Mouse (Mus musculus) lung, embryonic 14.5 days (tissue): ENCODE results near the gene Hivep3. TPM values are rescaled to one million over a fixed set of nuclear protein-coding genes. Genes with fewer than 3 reads are reported as not detected.

Experiments
- ATAC-seq: fragments of 200-750 bp; cut with Nextera tagmentation; 2 replicates; pipeline ENCODE4 v1.8.0; 2017; ENCODE audit warnings: mild to moderate bottlenecking, moderate TSS enrichment, moderate library complexity; ENCODE audit not compliant: insufficient read depth
- DNase-seq: peaks from one replicate; pipeline ENCODE4 v3.0.0-alpha.2; 2015
- H3K27ac ChIP-seq: fragments of 300-500 bp; sonication (generic); 2 replicates; pipeline ENCODE4 v1.5.1; 2014; ENCODE audit warnings: low read depth, mild to moderate bottlenecking, moderate library complexity
- H3K27me3 ChIP-seq: fragments of 300-500 bp; sonication (generic); 2 replicates; pipeline ENCODE4 v1.6.1; 2014; ENCODE audit warnings: low read length, control low read depth; ENCODE audit not compliant: insufficient read depth
- H3K36me3 ChIP-seq: fragments of 300-500 bp; sonication (generic); 2 replicates; pipeline ENCODE4 v1.6.1; 2014; ENCODE audit warnings: control low read depth; ENCODE audit not compliant: insufficient read depth
- H3K4me1 ChIP-seq: fragments of 300-500 bp; sonication (generic); 2 replicates; pipeline ENCODE4 v1.6.1; 2014; ENCODE audit warnings: antibody characterized with exemption, control low read depth; ENCODE audit not compliant: insufficient read depth
- H3K4me2 ChIP-seq: fragments of 300-500 bp; sonication (generic); 2 replicates; pipeline ENCODE4 v1.6.1; 2014; ENCODE audit warnings: mild to moderate bottlenecking
- H3K4me3 ChIP-seq: fragments of 300-500 bp; sonication (generic); 2 replicates; pipeline ENCODE4 v1.5.1; 2014; ENCODE audit warnings: low read depth, low read length
- H3K9ac ChIP-seq: fragments of 300-500 bp; sonication (generic); 2 replicates; pipeline ENCODE4 v1.6.1; 2014
- H3K9me3 ChIP-seq: fragments of 300-500 bp; sonication (generic); 2 replicates; pipeline ENCODE4 v1.6.1; 2016; ENCODE audit warnings: low read depth, low read length, control low read depth
- CTCF ChIP-seq: IDR thresholded peaks from 2 replicates; pipeline ENCODE4 v1.5.1; 2016; ENCODE audit warnings: antibody characterized with exemption, low read depth
- WGBS: fragments of 180-500 bp; shearing (Covaris S2); extraction: QIAGEN DNeasy Blood & Tissue Kit; methylation state at CpG from one replicate; pipeline ENCODE4 v1.1.7; 2014; 5-methylcytosine and 5-hydroxymethylcytosine counted together
- polyA plus RNA-seq: library from polyadenylated mRNA; unstranded; fragments of >200 nt; fragmentation: Nextera tagmentation; extraction: Ambion mirVana; gene quantifications from 2 replicates; pipeline ENCODE4 v1.2.1, GENCODE M21; 2014

Gene Hivep3
- polyA plus RNA-seq, 1 experiment from 2014 or later, result 22.0 TPM

GRCm38 (mm10) chr4:119836181-119836580, 102.6 kb downstream of the Hivep3 start:
- Histone ChIP-seq H3K36me3 (no peaks in the 10 kb centered on the region), H3K4me3 (no peak overlapping the region), H3K27ac (no peak overlapping the region), H3K9me3 (no peaks in the 10 kb centered on the region), H3K9ac (no peak overlapping the region), H3K4me1 (no peaks in the 10 kb centered on the region; the same call in none of the 2 replicates), H3K4me2 (no peak overlapping the region), H3K27me3 (no peaks in the 10 kb centered on the region)
- no peak for ATAC-seq
- no peak for DNase-seq
- 68% methylated on average over 3 of the region's 3 CpGs for WGBS
- TF ChIP-seq CTCF, result no peak

DNA sequence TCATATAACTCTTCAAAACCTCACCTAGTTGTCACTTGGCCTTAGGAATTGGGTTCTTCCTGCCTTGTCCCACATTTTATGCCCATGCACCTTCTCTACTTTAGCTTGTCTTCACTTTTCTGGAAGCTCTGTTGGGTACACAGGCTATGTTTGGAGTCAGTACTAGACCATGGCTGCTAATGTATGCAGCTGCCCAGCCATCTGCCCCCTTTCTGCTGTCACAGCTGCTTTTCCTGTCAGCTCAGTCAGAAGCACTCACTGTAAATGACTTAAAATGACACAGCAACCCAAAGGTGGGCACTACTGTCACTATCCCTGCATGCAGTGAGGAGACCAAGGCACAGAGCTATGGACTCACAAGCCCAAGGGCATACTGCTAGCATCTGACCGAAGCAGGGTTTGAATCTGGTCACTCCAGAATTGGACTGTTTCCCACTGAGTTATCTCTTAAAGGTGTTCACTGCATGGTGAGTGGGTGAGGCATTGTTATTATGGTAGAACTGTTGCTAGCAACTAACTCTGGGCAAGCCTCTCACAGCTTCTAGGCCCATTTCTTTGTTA, 104.0 kb downstream of the Hivep3 start:
- no peaks in the 10 kb centered on the region for H3K36me3 ChIP-seq
- no peaks in the 10 kb centered on the region; the same call in none of the 2 replicates for H3K4me1 ChIP-seq
- no peak for TF ChIP-seq CTCF
- H3K27ac ChIP-seq, result no peak overlapping the region
- DNase-seq (no peak), ATAC-seq (no peak)
- H3K4me3 ChIP-seq, result no peak overlapping the region
- no peak overlapping the region for H3K9ac ChIP-seq
- 81% methylated on average over 1 of the region's 1 CpGs for WGBS
- H3K4me2 ChIP-seq, result no peak overlapping the region
- no peaks in the 10 kb centered on the region for H3K9me3 ChIP-seq
- no peaks in the 10 kb centered on the region for H3K27me3 ChIP-seq

- H3K9me3 ChIP-seq, result no peaks in the 10 kb centered on the region
- H3K4me1 ChIP-seq, result peaks cover 2% of the 10 kb centered on the region
- H3K9ac ChIP-seq, result no peak overlapping the region
- no peak for TF ChIP-seq CTCF
- H3K36me3 ChIP-seq, result no peaks in the 10 kb centered on the region
- 66% methylated on average over 2 of the region's 2 CpGs for WGBS
- ATAC-seq (no peak), DNase-seq (no peak)
- no peak overlapping the region for H3K4me3 ChIP-seq
- no peak overlapping the region for H3K27ac ChIP-seq
- H3K4me2 ChIP-seq, result no peak overlapping the region
- no peaks in the 10 kb centered on the region for H3K27me3 ChIP-seq
Observed at GRCm38 (mm10) chr4:119838308-119838707, 104.7 kb downstream of the Hivep3 start.

DNA sequence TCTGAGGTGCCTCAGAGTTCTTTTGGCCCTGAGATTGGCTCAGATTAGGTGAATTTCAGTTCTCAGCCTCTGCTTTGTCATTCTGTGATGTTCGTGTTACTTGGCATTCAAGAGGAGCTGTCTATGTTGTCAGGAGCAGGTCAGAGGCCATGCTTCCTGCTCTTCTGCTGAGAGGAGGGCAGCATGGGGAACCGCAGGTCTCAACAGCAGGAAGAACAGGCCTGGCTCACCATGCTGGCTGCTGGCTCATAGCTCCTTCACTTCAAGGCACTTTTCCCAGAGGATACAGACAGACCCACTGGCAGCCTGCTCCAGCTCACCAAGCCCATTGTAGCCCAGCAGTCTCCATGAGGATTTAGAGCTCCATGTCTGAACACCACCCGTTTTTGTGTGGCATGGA, 109.7 kb downstream of the Hivep3 start:
- peaks cover 11% of the 10 kb centered on the region; the same call in 1 of the 2 replicates for H3K4me1 ChIP-seq
- no peaks in the 10 kb centered on the region for H3K27me3 ChIP-seq
- DNase-seq (no peak), ATAC-seq (peak; percentile 41; the same call in 1 of the 2 replicates)
- H3K4me3 ChIP-seq, result no peak overlapping the region
- H3K9ac ChIP-seq, result no peak overlapping the region
- peak overlapping the region; percentile 71; the same call in 1 of the 2 replicates for H3K27ac ChIP-seq
- WGBS, result 21% methylated on average over 3 of the region's 3 CpGs
- no peak for TF ChIP-seq CTCF
- H3K4me2 ChIP-seq, result no peak overlapping the region
- H3K36me3 ChIP-seq, result no peaks in the 10 kb centered on the region
- H3K9me3 ChIP-seq, result no peaks in the 10 kb centered on the region

GRCm38 (mm10) chr4:119844267-119844666, 110.7 kb downstream of the Hivep3 start:
- H3K9me3 ChIP-seq, result no peaks in the 10 kb centered on the region
- no peaks in the 10 kb centered on the region for H3K36me3 ChIP-seq
- ATAC-seq (peak; percentile 71), DNase-seq (peak; percentile 74)
- H3K27ac ChIP-seq, result peak overlapping the region; percentile 71
- no peak overlapping the region for H3K4me3 ChIP-seq
- WGBS, result 68% methylated on average over 3 of the region's 3 CpGs
- H3K27me3 ChIP-seq, result no peaks in the 10 kb centered on the region
- TF ChIP-seq CTCF, result no peak
- H3K4me2 ChIP-seq, result no peak overlapping the region
- H3K4me1 ChIP-seq, result peaks cover 11% of the 10 kb centered on the region; the same call in 1 of the 2 replicates
- H3K9ac ChIP-seq, result no peak overlapping the region

- Histone ChIP-seq H3K27me3 (no peaks in the 10 kb centered on the region), H3K4me1 (peaks cover 11% of the 10 kb centered on the region; the same call in 1 of the 2 replicates), H3K36me3 (no peaks in the 10 kb centered on the region), H3K4me2 (no peak overlapping the region), H3K9me3 (no peaks in the 10 kb centered on the region), H3K4me3 (no peak overlapping the region), H3K9ac (no peak overlapping the region), H3K27ac (no peak overlapping the region)
- TF ChIP-seq CTCF, result no peak
- DNase-seq (no peak), ATAC-seq (no peak)
- WGBS, result 64% methylated on average over 3 of the region's 3 CpGs
Observed at GRCm38 (mm10) chr4:119845596-119846161, 112.1 kb downstream of the Hivep3 start.

DNA sequence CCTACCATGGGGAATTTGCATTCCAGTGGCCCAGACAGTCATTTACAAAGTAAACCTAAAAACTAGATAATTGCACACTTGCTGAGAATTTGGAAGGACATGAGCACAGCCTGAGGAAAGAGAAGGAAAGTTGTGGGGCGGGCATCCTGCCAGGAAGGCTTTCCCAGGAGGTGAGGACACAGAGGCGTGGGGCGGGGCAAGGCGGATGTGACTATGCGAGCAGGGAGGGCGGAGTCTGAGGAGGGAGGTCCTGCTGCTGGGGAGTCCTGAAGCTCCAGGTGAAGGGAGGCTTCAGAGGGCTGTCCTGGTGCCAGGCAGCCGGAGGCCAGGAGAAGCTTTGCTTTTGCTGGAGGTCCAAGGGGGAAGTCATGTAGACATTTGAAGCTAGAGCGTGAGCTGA, 118.9 kb downstream of the Hivep3 start:
- H3K4me1 ChIP-seq, result no peaks in the 10 kb centered on the region
- no peak overlapping the region for H3K4me2 ChIP-seq
- no peaks in the 10 kb centered on the region for H3K36me3 ChIP-seq
- no peaks in the 10 kb centered on the region for H3K27me3 ChIP-seq
- no peaks in the 10 kb centered on the region for H3K9me3 ChIP-seq
- no peak overlapping the region for H3K27ac ChIP-seq
- WGBS, result 48% methylated on average over 8 of the region's 8 CpGs
- H3K9ac ChIP-seq, result no peak overlapping the region
- DNase-seq (peak; percentile 76), ATAC-seq (peak; percentile 67; the same call in 1 of the 2 replicates)
- TF ChIP-seq CTCF, result no peak
- H3K4me3 ChIP-seq, result no peak overlapping the region
